Mouse (Mus musculus): ENCODE measurements around the gene Rabggtb.

Gene Rabggtb

DNA sequence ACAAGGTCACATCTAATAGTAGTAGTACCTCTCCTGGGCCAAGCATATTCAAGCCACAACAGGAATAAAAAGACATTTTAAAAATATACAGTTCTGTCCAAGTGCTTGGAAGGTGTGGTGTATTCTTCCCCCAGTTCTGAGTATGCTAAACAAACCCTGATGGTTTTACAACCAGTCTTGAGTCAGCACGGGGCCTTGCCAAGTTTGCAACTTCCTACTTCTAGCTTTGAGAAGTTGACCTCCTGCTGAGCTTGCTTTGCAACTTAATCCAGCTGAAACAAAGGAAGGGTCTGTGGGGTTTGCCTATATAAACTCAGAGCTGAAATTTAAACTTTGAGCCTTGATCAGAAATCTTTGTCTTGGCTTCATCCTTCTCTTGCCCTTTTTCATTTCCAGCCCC lies 4.4 kb upstream of the Rabggtb start:
- DNase-seq: no peak

DNA sequence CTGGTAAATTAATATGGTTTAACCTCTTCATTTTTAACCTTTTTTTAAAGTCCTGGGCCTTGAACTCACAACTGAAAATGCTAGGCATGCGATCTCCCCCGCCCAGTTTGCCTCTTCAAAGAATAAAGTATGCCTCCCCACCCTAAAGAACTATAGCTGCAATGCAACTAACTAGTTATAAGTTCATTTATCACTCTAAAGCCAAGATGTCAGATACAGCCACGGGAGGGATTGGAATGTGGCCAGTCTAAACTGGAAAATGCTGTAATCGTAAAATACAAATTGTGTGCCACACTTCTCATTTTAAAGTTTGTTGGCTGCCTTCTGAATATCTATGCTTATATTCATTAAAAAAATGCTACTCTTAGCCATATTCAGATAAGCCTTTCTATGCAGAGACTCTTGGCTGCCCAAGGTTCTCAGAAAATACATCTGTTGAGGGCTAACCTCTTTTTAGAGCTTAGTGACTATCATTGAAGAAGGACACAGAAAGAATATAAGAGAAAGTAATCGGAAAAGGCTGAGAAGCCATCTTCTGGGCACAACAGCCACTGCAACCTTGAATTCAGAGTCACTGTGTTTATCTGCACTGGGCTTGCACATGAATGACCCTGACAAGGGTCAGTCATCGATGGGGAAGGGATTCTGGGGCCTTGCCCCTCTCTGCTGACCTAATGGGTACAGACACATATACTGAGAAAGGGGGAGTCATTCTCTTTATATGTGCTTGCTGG lies 868 bp upstream of the Rabggtb start:
- no peak for DNase-seq

DNA sequence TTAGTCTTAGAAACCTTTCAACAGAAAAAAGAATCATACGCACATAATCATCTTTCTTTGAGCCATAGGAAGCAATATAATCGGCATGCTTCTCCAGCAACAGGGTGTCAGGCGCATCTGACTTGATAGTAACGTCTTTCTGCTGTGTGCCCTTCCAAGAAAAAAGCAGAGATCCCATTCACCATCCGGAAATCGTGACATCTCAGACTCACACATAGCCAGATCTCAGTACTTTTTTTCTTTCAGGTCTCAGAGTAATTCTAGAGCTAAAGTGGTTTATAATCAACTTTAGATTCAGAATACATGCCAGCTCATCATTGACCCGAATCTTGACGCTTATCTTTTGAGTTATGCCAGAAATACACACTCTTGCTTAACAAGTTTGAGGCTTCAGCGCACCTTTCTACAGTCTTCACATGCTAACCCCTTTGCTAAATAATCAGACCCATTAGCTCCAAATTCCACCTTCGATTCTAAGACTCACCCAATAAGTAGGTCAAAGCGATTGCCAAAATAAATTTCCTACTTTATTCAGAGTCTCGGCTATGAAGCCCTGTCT lies 848 bp downstream of the Rabggtb start:
- DNase-seq: no peak

- no peak for DNase-seq
Observed at GRCm38 (mm10) chr3:153911197-153911881, 1.5 kb downstream of the Rabggtb start.

GRCm38 (mm10) chr3:153910489-153910888 lies 2.3 kb downstream of the Rabggtb start:
- no peak for DNase-seq

DNA sequence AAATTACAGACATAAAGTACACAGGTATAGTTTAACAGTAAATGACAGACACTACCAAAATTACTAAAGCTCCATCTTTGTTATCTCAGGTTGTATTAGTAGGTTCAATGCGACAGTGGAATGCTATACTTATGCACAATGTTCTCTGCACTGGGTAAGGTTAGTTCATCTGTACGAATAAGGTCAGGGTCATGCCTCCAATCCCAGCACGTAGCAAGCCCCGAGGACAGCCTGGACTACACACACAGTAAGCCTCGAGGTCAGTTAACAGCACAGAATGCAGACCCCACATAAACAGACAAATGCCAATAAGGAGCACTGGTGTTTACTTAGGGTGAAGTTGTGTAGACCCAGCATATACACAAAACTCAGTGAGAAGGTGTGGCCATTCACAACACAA lies 3.9 kb downstream of the Rabggtb start:
- no peak for DNase-seq

GRCm38 (mm10) chr3:153906136-153906871 lies 6.5 kb downstream of the Rabggtb start, which contains the start of gene Msh4:
TSS of gene Msh4 (minus strand) at chr3:153906138.
- no peak for DNase-seq

DNA sequence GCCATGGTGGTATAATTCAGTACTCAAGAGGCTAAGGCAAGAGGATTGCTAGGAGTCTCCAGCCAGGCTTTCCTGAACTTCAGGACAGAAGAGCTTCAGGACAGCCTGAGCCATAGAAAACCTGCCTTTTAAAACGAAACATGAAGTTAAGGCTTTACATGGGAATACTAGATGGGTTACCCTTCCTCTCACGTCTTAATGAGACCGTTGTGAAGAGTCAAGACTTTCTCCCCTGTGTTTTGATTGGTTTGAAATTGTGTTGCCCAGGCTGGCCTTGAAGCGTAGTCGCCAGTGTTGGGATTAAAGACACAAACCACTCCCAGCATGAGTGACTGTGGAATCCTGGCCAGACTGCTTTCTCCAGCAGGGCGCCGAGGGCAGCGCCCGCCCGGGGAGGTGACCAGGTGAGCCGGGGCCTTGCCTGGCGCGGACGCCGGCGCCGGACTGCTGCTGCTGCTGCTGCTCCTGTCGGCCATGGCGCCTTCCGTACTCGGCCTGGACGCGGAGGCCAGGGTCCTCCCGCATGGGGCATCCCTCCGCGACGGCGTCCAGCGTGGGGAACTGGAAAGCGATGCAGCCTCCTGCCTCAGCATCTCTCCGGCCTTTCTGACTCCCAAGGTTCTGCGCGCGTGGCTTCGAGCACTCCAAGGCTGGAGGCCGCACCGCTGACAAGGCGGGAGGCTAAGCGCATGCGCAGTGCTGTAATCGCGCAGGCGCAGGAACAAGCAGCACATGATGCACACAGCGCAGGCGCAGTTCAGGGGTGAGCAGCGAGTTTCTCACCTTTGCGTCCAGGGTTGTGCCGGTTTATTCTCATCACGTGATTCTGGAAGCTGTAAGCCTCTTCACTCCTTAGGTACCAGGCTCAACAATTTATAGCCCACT lies 7.3 kb downstream of the Rabggtb start:
- no peak for DNase-seq

- DNase-seq: peak; percentile 64
Observed at GRCm38 (mm10) chr3:153904586-153904985, 8.2 kb downstream of the Rabggtb start.

GRCm38 (mm10) chr3:153902595-153902994 lies 10.2 kb downstream of the Rabggtb start:
- no peak for DNase-seq

DNA sequence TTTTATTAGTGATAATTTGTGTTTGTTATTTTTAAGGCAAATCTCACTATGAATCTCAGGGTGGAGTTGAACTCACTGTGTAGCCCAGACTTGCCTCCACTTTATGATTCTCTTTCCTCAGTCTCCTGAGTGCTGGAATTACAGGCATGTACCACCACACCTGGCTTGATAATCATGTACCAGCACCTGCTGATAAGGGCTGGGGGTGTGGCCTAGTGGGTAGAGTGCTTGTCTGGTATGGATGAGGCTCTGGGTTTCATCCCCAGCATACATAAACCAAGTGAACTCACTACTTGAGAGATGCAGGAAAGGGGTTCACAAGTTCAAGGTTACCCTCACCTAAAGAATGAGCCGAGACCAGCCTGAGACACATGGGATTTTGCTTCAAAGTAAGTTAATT lies 10.9 kb downstream of the Rabggtb start:
- DNase-seq: no peak

- DNase-seq: no peak
Observed at GRCm38 (mm10) chr3:153897216-153897615, 15.6 kb downstream of the Rabggtb start.

GRCm38 (mm10) chr3:153895454-153895853 lies 17.4 kb downstream of the Rabggtb start:
- no peak for DNase-seq

- no peak for DNase-seq
Observed at GRCm38 (mm10) chr3:153889188-153889781, 23.5 kb downstream of the Rabggtb start.

DNA sequence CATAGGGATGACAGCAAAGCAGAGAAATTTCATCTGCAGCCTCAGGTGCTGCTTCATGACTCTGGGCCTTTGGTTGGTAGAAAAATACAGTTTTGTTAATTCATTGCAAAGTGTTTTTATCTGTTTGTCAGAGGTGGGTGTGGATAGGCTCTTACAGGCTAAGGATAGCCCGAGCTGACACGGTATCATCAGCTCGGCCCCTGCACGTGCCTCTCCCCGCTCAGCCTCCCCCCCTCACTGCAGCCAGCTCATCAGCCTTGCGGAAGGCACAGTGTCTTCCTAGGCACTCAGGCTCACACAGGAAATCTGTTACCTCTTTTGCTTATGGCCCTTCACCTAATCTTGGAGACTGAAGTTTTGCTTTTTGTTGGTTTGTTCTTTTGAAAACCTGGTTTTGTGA lies 24.7 kb downstream of the Rabggtb start:
- no peak for DNase-seq

GRCm38 (mm10) chr3:153886296-153886695 lies 26.5 kb downstream of the Rabggtb start:
- DNase-seq: no peak

DNA sequence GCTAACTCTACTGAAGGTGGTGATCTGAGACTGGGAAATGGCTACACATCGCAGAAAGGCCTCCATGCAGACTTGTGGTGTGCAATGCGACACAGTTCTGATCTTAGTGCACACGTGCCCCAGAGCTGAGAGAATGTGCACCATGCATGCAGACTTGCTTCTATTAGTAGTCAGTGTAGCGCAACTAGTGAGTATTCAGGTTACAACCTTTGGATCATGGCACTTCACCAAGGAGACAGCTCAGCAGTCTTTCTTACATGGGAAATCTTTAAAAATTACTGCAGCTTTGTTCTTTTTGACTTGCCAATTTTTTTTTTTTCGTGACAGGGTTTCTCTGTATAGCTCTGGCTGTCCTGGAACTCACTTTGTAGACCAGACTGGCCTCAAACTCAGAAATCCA lies 41.4 kb downstream of the Rabggtb start:
- no peak for DNase-seq

DNA sequence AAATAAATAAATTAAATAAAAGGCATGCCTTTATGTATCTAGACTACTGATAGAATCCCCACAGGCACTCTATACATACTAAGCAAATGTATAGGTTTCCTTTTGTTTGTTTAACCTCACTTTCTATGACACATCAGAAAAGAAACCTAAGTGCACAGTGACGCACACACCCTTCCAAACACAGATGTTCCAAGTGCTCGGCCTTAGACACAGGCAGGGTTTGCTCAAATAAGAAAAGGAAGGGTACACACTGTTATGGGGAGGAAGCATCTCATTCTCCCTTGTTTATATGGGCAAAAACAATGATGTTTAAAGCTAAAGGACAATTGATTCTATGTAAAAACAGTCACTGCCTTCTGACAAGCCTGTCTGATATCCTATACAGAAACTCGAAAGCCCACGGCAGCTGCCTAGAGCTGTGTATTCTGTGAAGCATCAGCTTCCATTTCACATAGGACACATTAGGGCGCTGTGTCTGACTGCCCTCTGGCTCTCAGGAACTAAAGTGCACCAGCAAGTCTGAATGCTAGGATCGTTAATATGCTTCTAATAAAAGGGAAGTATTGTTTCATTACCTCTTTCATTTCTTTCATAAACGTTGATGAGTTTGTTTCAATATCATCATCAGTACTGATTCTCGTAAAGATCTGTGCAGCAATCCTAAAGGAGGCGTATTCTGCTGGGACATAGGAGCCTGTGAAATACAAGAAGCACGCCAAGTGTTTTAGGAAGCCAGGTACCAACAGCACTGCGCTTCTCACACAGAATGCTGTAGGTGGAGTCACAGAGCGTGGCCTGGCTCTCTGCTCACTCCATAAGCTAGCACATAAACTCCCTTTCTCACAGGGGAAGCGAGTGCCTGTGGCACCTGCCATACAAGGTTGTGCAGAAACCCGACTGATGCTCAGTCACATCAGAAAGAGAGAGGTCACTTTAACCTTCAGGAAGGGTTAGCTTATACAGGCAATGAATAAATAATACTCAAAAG lies 45.4 kb downstream of the Rabggtb start:
- peak; percentile 29 for DNase-seq

GRCm38 (mm10) chr3:153864636-153865429 lies 48.0 kb downstream of the Rabggtb start:
- no peak for DNase-seq

- DNase-seq: no peak
Observed at GRCm38 (mm10) chr3:153863816-153864215, 49.0 kb downstream of the Rabggtb start.
